Mouse (Mus musculus) neutrophil, adult 59 days (primary cell): Measurements from ENCODE around the gene Olfr844. TPM values are rescaled to one million over a fixed set of nuclear protein-coding genes. Genes with fewer than 3 reads are reported as not detected.

ENCODE experiments used
- total RNA-seq, 2 experiments: library from RNA; stranded (reverse); gene quantifications; 1 replicate in 1 of 2; 2 replicates in 1 of 2; pipeline ENCODE4 v1.2.4; 2023

Olfr844 gene
- total RNA-seq, result not detected

DNA sequence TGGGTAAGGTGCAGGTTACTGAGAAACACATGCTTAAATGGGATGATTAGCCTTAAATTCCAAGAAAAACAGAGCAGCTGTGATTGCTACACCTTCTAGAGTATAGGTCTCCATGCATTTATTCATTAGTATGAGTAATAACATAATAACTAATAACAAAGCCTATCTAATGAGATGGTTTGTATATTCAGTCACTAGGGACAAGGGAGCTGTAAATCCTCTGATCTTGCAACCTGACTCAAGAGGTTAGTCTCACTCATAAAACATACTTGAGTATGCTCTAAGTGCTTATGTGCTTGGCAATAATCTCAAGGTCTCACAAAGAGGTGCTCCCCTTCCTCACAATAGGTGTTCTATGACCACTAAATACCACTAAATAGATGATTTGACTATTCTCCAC lies at the start of gene Olfr844:
Gene Olfr844 (plus strand): TSS at position 301 of the 400 bp plus-strand sequence.

DNA sequence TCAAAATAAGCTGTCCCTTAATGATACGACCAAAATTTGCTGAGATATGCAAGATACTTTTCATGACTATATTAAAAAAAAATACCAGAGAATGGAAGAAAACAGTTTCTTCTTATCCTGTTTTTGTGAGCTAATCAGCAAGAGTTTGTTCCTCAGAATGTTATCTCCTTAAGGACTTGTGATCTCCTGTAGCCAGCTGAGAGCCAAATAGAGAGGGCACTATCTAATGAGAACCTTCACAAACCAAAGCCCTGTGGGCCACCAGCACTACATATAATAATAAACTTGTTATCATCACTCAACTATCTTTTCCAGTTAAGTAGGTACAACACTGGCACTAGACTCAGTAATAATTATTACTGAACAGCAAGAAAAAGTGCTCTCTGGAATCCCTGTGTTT lies 20.0 kb downstream of the Olfr844 start, which contains the start of gene Olfr845:
Gene Olfr845 (plus strand): TSS at position 301 of the 400 bp plus-strand sequence.

DNA sequence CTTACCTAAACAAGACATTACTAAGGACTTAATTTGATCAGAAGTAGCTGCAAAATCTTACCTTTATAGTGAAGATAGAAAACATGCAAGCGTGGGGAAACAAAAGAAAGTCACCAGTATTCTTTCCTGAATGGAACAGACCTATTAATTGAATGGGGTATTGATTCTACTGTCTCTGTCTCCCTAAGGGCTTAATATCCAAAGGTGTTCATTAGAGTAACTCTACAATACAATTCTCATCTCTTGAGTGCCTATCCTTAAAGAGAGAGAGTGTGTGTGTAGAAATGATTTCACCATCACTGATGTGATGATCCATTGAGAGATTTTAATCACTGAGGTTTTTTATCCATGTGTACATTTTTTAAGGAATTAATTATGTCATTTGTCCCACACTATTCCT lies 47.8 kb downstream of the Olfr844 start, which contains the start of gene Olfr846:
Gene Olfr846 (minus strand): TSS at position 101 of the 400 bp plus-strand sequence.

Other genes starting within 250 kb of the Olfr844 start
- gene Olfr836, start 196.0 kb upstream of the Olfr844 start, total RNA-seq, result not detected
- not detected for gene Olfr837, start 180.0 kb upstream of the Olfr844 start, total RNA-seq
- not detected for gene Olfr839-ps1, start 139.0 kb upstream of the Olfr844 start, total RNA-seq
- gene Olfr843, start 64.4 kb upstream of the Olfr844 start, total RNA-seq, result not detected
- not detected for gene Olfr845, start 20.1 kb downstream of the Olfr844 start, total RNA-seq
- not detected for gene Olfr846, start 47.7 kb downstream of the Olfr844 start, total RNA-seq
- not detected for gene Olfr847, start 62.3 kb downstream of the Olfr844 start, total RNA-seq
- gene Olfr849, start 123.9 kb downstream of the Olfr844 start, total RNA-seq, result not detected
- not detected for gene Olfr850, start 161.9 kb downstream of the Olfr844 start, total RNA-seq
- gene Olfr851, start 176.9 kb downstream of the Olfr844 start, total RNA-seq, result not detected
- not detected for gene Olfr853, start 224.7 kb downstream of the Olfr844 start, total RNA-seq